Mouse (Mus musculus) bone marrow, adult 2 months (tissue): ENCODE data around the gene Fnbp1.

Source experiments
- CTCF ChIP-seq: fragments of 200-500 bp; IDR thresholded peaks from 2 replicates; pipeline ENCODE4 v1.5.1; 2011; ENCODE audit warnings: low read length, control low read depth; ENCODE audit not compliant: control insufficient read depth, insufficient read depth
- POLR2A ChIP-seq: fragments of 200-500 bp; IDR thresholded peaks from 2 replicates; pipeline ENCODE4 v1.6.1; 2011; ENCODE audit warnings: low read depth, mild to moderate bottlenecking, control low read depth, low read length, borderline replicate concordance; ENCODE audit not compliant: control insufficient read depth

DNA sequence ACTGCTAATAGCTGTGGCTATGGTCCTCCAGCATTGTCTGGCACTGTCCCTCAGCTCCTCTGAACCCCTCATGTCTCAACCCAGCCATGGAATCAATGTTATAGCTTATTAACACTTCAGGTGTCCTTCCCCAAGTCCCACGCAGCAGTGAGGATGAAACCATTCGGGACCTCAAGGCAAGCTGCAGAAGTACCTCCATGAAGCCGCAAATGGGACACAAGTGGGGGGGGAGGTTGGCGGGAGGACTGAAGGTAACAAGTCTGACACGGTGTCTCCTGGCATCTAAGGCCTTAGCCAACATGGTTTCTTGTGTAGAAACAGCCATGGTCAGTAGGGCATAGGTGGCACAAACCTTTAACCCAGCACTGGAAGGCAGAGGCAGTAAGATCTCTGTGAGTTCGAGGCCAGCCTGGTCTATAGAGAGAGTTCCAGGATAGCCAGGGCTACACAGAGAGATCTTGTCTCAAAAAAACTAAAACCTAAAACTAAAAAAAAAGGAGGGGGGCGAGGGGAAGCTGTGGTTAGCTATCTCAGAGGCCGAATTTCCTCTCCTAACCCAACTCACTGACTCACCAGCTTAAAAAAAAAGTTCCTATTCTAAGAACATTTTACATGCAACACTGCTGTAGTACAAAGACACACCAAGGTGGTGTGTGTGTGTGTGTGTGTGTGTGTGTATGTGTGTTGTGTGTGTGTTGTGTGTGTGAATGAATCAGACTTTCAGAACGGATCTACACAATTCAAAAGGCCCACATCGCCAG, 79.8 kb downstream of the Fnbp1 start:
- TF ChIP-seq CTCF (no peak), POLR2A (no peak)
